Mouse (Mus musculus): ENCODE results near the gene Higd1c.

DNA sequence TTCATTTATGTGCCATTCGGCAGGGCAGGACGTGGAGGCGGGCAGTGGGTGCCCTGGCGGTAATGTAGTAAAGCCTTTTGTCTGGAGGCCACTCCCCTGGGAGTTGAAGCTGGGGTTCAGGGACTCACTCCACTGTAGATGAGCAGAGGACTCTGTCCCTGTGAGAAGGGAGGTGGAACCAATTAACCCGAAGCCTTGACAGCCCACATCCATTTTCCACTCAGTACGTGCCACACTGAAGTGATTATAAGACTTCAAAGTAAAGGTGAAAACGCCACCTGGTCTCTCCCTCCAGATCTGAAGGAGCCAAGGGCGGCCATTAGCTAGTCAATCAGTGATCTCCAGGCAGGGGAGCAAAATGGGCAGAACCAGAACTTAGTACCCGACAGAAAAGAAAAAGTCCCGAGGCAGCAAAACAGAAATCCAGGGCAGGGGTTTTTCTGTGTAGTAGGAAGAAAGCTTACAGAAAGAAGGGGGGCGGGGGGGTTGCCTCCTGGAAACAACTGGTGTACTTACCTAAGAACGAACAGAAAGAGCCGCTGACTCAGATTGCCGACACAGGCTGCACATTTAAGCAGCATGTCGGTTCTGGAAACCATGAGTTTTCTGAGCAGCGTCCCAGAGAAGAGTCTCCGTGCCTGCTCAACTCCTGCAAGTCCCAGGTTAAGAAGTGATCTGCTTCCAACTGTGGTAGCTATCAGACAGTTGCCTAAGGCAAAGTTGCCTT is 60.2 kb downstream of the Higd1c start, which contains the start of gene Slc11a2:
- TF ChIP-seq POLR2A (IDR thresholded peaks at IDR 0.05; ENCODE audit: control insufficient read depth, low read depth, low read length) (no peak), CTCF (IDR thresholded peaks at IDR 0.05; ENCODE audit: control insufficient read depth, insufficient read depth, insufficient replicate concordance, low read depth, low read length) (no peak)

Measured in testis, adult 2 months (tissue).